Comparison of ENCODE assay signal across 8 mouse cellular contexts in genomic region chr17:24894995-24895547, GRCm38 (mm10). TPM values are rescaled to one million over a fixed set of nuclear protein-coding genes. Genes with fewer than 3 reads are reported as not detected.
DNase-seq lines count a peak whose midpoint lies in the region; ATAC-seq and TF ChIP-seq lines count a peak whose summit lies in the region.

TSS of gene Eme2 (minus strand) at chr17:24895087.
TSS of gene Mrps34 (plus strand) at chr17:24895116.

- H3K27ac ChIP-seq in gastrocnemius, adult 2 months, result peak within 1 kb of the TSS; percentile 96
- peak within 1 kb of the TSS; percentile 88 for H3K27ac ChIP-seq in hindbrain, embryonic 16.5 days (ENCODE audit: low read depth, low read length)
- H3K27ac ChIP-seq in left cerebral cortex, adult 2 months, result peak within 1 kb of the TSS; percentile 94

- WGBS in hindbrain, embryonic 16.5 days, result 0% methylated on average over 62 of the region's 62 CpGs

- peaks cover 55% of the 10 kb centered on the region for H3K36me3 ChIP-seq in hindbrain, embryonic 16.5 days (ENCODE audit: control insufficient read depth, insufficient read depth, low read length)

- no peak for TF ChIP-seq CTCF in gastrocnemius, adult 2 months (IDR thresholded peaks at IDR 0.05)
- TF ChIP-seq CTCF in left cerebral cortex, adult 2 months (IDR thresholded peaks at IDR 0.05), result no peak

- peak; percentile 92 for DNase-seq in adipocyte (ENCODE audit: low spot score)
- DNase-seq in gastrocnemius, adult 2 months, result peak; percentile 88
- peak; percentile 81 to 84 for DNase-seq in left cerebral cortex, adult 2 months (ENCODE audit: extremely low spot score in 1 of 2, low spot score in 2 of 2)
- DNase-seq in right cerebral cortex, adult 18-20 months, result peak; percentile 87
- peak; percentile 71 for DNase-seq in urinary bladder, postnatal 25 days (ENCODE audit: low spot score)

- H3K4me1 ChIP-seq in hindbrain, embryonic 16.5 days (ENCODE audit: control insufficient read depth, insufficient read depth, low read depth, low read length), result peaks cover 41% of the 10 kb centered on the region

- H3K4me3 ChIP-seq in gastrocnemius, adult 2 months, result peak within 1 kb of the TSS; percentile 80
- peak within 1 kb of the TSS; percentile 73 for H3K4me3 ChIP-seq in hindbrain, embryonic 16.5 days (ENCODE audit: low read length)
- H3K4me3 ChIP-seq in left cerebral cortex, adult 2 months, result peak within 1 kb of the TSS; percentile 56

- H3K9me3 ChIP-seq in hindbrain, embryonic 16.5 days (ENCODE audit: control insufficient read depth, low read length), result no peaks in the 10 kb centered on the region

- H3K27me3 ChIP-seq in hindbrain, embryonic 16.5 days (replicated peaks; ENCODE audit: control insufficient read depth, insufficient read depth, low read length), result no peaks in the 10 kb centered on the region

- peak; percentile 73 for ATAC-seq in common myeloid progenitor, adult 5-6 weeks (replicated peaks; ENCODE audit: low read depth, poor library complexity, severe bottlenecking)
- peak; percentile 73 for ATAC-seq in hindbrain, embryonic 16.5 days
- ATAC-seq in megakaryocyte, adult 5-6 weeks (ENCODE audit: poor library complexity, severe bottlenecking), result peak; percentile 45

- intact Hi-C loops in gastrocnemius, adult 2 months (cut with DNase I), result no loop called here
- intact Hi-C loops in left cerebral cortex, adult 2 months (cut with DNase I), result no loop called here

- peak within 1 kb of the TSS; percentile 97 for H3K4me2 ChIP-seq in hindbrain, embryonic 16.5 days (ENCODE audit: low read length)

- H3K9ac ChIP-seq in hindbrain, embryonic 16.5 days (ENCODE audit: low read depth, low read length), result peak within 1 kb of the TSS; percentile 90

RNA-seq across cellular contexts. Expression of gene Eme2, which starts in this region (rescaled TPM):
- 9.2 and 22.7 TPM in 2 replicates for total RNA-seq in common myeloid progenitor, adult 5-6 weeks (2017)
- total RNA-seq in gastrocnemius, adult 2 months (2021), result 10 to 100 TPM in 1 of 2 experiments, 1 to 10 TPM in 1; 9.3 to 10.9 TPM
- 30.1 and 30.2 TPM in 2 replicates for polyA plus RNA-seq in hindbrain, embryonic 16.5 days (2015; fragmentation: Nextera tagmentation; extraction: Ambion mirVana)
- 10 to 100 TPM; 54.8 to 55.2 TPM for total RNA-seq in left cerebral cortex, adult 2 months (2021)
- total RNA-seq in megakaryocyte, adult 5-6 weeks (2015), result 2.2 and 5.8 TPM in 2 replicates
- 13.5 and 17.4 TPM in 2 replicates for total RNA-seq in megakaryocyte, adult 5-6 weeks (2017)

RNA-seq across cellular contexts. Expression of gene Mrps34, which starts in this region (rescaled TPM):
- 21.6 and 22.0 TPM in 2 replicates for total RNA-seq in common myeloid progenitor, adult 5-6 weeks (2017)
- total RNA-seq in gastrocnemius, adult 2 months (2021), result 10 to 100 TPM; 75.8 to 95.7 TPM
- polyA plus RNA-seq in hindbrain, embryonic 16.5 days (2015; fragmentation: Nextera tagmentation; extraction: Ambion mirVana), result 85.3 and 89.0 TPM in 2 replicates
- total RNA-seq in left cerebral cortex, adult 2 months (2021), result 10 to 100 TPM; 67.6 to 72.1 TPM
- total RNA-seq in megakaryocyte, adult 5-6 weeks (2015), result 30.0 and 30.1 TPM in 2 replicates
- 12.9 and 18.9 TPM in 2 replicates for total RNA-seq in megakaryocyte, adult 5-6 weeks (2017)

Comparison
In these comparisons a context has a peak if more than half of its experiments do, and no peak if none do; other contexts are left out.
1. Peak in every context shown above with its lines: DNase-seq, ATAC-seq, H3K4me3 ChIP-seq and H3K27ac ChIP-seq.